Mouse (Mus musculus): ENCODE results near the gene Sptb.

DNA sequence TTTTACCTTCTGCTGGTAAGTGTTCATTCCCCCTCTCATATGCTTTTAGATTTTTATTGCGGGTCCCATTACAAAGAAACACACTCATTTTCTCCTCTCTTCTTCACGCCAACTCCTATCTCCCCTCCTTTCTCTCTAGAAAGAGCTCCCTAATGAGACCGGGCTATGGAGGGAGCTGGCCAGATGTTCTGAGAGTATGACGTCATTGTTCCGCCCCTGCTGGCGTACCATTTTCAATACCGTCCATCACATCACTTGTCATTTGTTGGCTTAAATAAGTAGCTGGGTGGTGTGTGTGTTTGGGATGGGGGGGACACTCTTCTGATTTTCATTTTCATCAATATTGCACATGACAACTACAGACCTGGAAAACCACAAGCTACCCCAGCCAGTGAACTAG lies 33.3 kb downstream of the Sptb start:
- TF ChIP-seq EP300 (IDR thresholded peaks at IDR 0.05; ENCODE audit: low read depth) (no peak), CTCF (IDR thresholded peaks at IDR 0.05; ENCODE audit: low read depth) (no peak)

Data from liver, embryonic 14.5 days (tissue).